Mouse (Mus musculus) G1E (cell line): ENCODE data around the gene Olfr317. TPM values are rescaled to one million over a fixed set of nuclear protein-coding genes. Genes with fewer than 3 reads are reported as not detected.

Experiments
- ATAC-seq: 2 replicates; pipeline ENCODE4 v1.8.0; 2016; ENCODE audit warnings: mild to moderate bottlenecking; ENCODE audit not compliant: insufficient number of reproducible peaks, poor library complexity, low FRiP score, severe bottlenecking; ENCODE audit errors: extremely low read depth
- DNase-seq: peaks from one replicate; pipeline ENCODE4 v3.0.0; 2012; ENCODE audit warnings: low spot score
- H3K27me3 ChIP-seq: 2 replicates; pipeline ENCODE4 v1.6.1; 2012; ENCODE audit warnings: mild to moderate bottlenecking, low read length, inconsistent platforms; ENCODE audit not compliant: insufficient read depth
- H3K36me3 ChIP-seq: replicated peaks from 2 replicates; pipeline ENCODE3; 2012; ENCODE audit warnings: mild to moderate bottlenecking, inconsistent platforms
- H3K4me1 ChIP-seq: 2 replicates; pipeline ENCODE4 v1.6.1; 2012; ENCODE audit warnings: low read depth, low read length, inconsistent platforms, mixed read lengths; ENCODE audit not compliant: insufficient read depth
- H3K4me3 ChIP-seq: 2 replicates; pipeline ENCODE4 v1.5.1; 2012; ENCODE audit warnings: low read depth, mild to moderate bottlenecking, inconsistent platforms, low read length, moderate library complexity, mixed read lengths
- H3K9me3 ChIP-seq: replicated peaks from 2 replicates; pipeline ENCODE4 v1.6.1; 2012; ENCODE audit warnings: inconsistent platforms
- CTCF ChIP-seq: IDR thresholded peaks from 2 replicates; pipeline ENCODE4 v1.5.1; 2012; ENCODE audit warnings: low read depth, low read length, inconsistent platforms, mixed read lengths
- GATA1 ChIP-seq: IDR thresholded peaks from 2 replicates; pipeline ENCODE4 v1.6.1; 2012; ENCODE audit warnings: borderline replicate concordance, low read length, inconsistent platforms, mixed read lengths
- GATA2 ChIP-seq: IDR thresholded peaks from 2 replicates; pipeline ENCODE4 v1.6.1; 2012; ENCODE audit warnings: low read depth, low read length, inconsistent platforms, borderline replicate concordance
- POLR2AphosphoS5 ChIP-seq: IDR thresholded peaks from 2 replicates; pipeline ENCODE4 v1.6.1; 2012; ENCODE audit warnings: low read depth, low read length, inconsistent platforms; ENCODE audit not compliant: insufficient replicate concordance
- TAL1 ChIP-seq: conservative IDR thresholded peaks from 2 replicates; pipeline ENCODE4 v1.6.1; 2012; ENCODE audit warnings: low read depth, low read length, inconsistent platforms, mixed read lengths
- polyA plus RNA-seq: library from polyadenylated mRNA; stranded (reverse); fragments of >175 nt; gene quantifications from 2 replicates; pipeline ENCODE4 v1.2.3, GENCODE M21; 2012
- total RNA-seq, 2 experiments: library from RNA; stranded (forward) in 1 of 2; stranded (reverse) in 1 of 2; fragments of 200-1000 nt in 1 of 2; fragments of >200 nt in 1 of 2; fragmentation: Nextera tagmentation in 1 of 2; gene quantifications; 2 replicates each; pipeline ENCODE4 v1.2.3; 2014 to 2017

Olfr317 gene
- not detected in 2 replicates for total RNA-seq (2014; fragmentation: Nextera tagmentation)
- not detected in 2 replicates for total RNA-seq (2017)
- polyA plus RNA-seq, result not detected in 2 replicates

GRCm38 (mm10) chr11:58738792-58739262 is at the start of gene Olfr317:
Olfr317 (minus strand) TSS chr11:58739212.
- 0 out of 2 replicates have a peak, but pooled peaks cover 3% of the 10 kb centered on the region for H3K27me3 ChIP-seq
- no peaks in the 10 kb centered on the region for H3K9me3 ChIP-seq
- TF ChIP-seq GATA2 (no peak), GATA1 (no peak), TAL1 (no peak), POLR2AphosphoS5 (no peak), CTCF (no peak)
- H3K36me3 ChIP-seq, result no peaks in the 10 kb centered on the region
- no peaks in the 10 kb centered on the region for H3K4me1 ChIP-seq
- H3K4me3 ChIP-seq, result no peak within 1 kb of the TSS
- DNase-seq, result no peak
- no peak for ATAC-seq

- no peak overlapping the region for H3K4me3 ChIP-seq
- ATAC-seq (no peak), DNase-seq (no peak)
- no peaks in the 10 kb centered on the region for H3K36me3 ChIP-seq
- no peaks in the 10 kb centered on the region for H3K9me3 ChIP-seq
- TF ChIP-seq GATA1, result no peak
- no peak for TF ChIP-seq TAL1
- TF ChIP-seq POLR2AphosphoS5, result no peak
- TF ChIP-seq GATA2, result no peak
- no peak for TF ChIP-seq CTCF
- H3K27me3 ChIP-seq, result no peaks in the 10 kb centered on the region
- H3K4me1 ChIP-seq, result 0 out of 2 replicates have a peak, but pooled peaks cover 3% of the 10 kb centered on the region
Observed at GRCm38 (mm10) chr11:58788346-58788745, 49.3 kb upstream of the Olfr317 start.

GRCm38 (mm10) chr11:58787651-58788050 is 48.6 kb upstream of the Olfr317 start:
- no peak overlapping the region for H3K4me3 ChIP-seq
- TF ChIP-seq POLR2AphosphoS5 (no peak), CTCF (no peak), TAL1 (no peak), GATA1 (no peak), GATA2 (no peak)
- no peaks in the 10 kb centered on the region for H3K9me3 ChIP-seq
- no peak for ATAC-seq
- no peak for DNase-seq
- H3K36me3 ChIP-seq, result no peaks in the 10 kb centered on the region
- no peaks in the 10 kb centered on the region for H3K27me3 ChIP-seq
- 0 out of 2 replicates have a peak, but pooled peaks cover 3% of the 10 kb centered on the region for H3K4me1 ChIP-seq

GRCm38 (mm10) chr11:58784182-58784581 is 45.2 kb upstream of the Olfr317 start:
- H3K36me3 ChIP-seq, result no peaks in the 10 kb centered on the region
- TF ChIP-seq GATA1 (no peak), CTCF (no peak), GATA2 (no peak), TAL1 (no peak), POLR2AphosphoS5 (no peak)
- no peak overlapping the region for H3K4me3 ChIP-seq
- no peaks in the 10 kb centered on the region for H3K9me3 ChIP-seq
- no peaks in the 10 kb centered on the region for H3K4me1 ChIP-seq
- ATAC-seq (no peak), DNase-seq (no peak)
- no peaks in the 10 kb centered on the region for H3K27me3 ChIP-seq

GRCm38 (mm10) chr11:58782480-58783089 is 43.6 kb upstream of the Olfr317 start, which contains the start of gene Olfr314:
Olfr314 (plus strand) TSS chr11:58782952.
- Histone ChIP-seq H3K4me1 (no peaks in the 10 kb centered on the region), H3K4me3 (no peak within 1 kb of the TSS), H3K27me3 (peaks cover 6% of the 10 kb centered on the region; the same call in 1 of the 2 replicates), H3K9me3 (no peaks in the 10 kb centered on the region), H3K36me3 (no peaks in the 10 kb centered on the region)
- TF ChIP-seq CTCF (no peak), GATA2 (no peak), POLR2AphosphoS5 (no peak)
- no peak for DNase-seq
- no peak for ATAC-seq

GRCm38 (mm10) chr11:58772888-58773287 is 33.9 kb upstream of the Olfr317 start, which contains the start of gene Olfr315:
Olfr315 (plus strand) TSS chr11:58773188.
- no peak for ATAC-seq
- H3K27me3 ChIP-seq, result peaks cover 2% of the 10 kb centered on the region; the same call in 1 of the 2 replicates
- H3K9me3 ChIP-seq, result no peaks in the 10 kb centered on the region
- no peaks in the 10 kb centered on the region for H3K36me3 ChIP-seq
- H3K4me3 ChIP-seq, result no peak within 1 kb of the TSS
- no peak for TF ChIP-seq GATA1
- TF ChIP-seq POLR2AphosphoS5, result no peak
- no peak for TF ChIP-seq CTCF
- TF ChIP-seq TAL1, result no peak
- TF ChIP-seq GATA2, result no peak
- DNase-seq, result no peak
- no peaks in the 10 kb centered on the region for H3K4me1 ChIP-seq
